Mouse (Mus musculus) erythroblast, embryonic 14.5 days (primary cell): Measurements from ENCODE around the gene Mcoln2.

Experiments used
- GATA1 ChIP-seq: IDR thresholded peaks from 2 replicates; pipeline ENCODE4 v1.6.1; 2012; ENCODE audit warnings: low read length, inconsistent platforms, mixed read lengths
- TAL1 ChIP-seq: IDR thresholded peaks from 3 replicates; pipeline ENCODE4 v1.6.1; 2012; ENCODE audit warnings: low read length, inconsistent platforms, mixed read lengths

GRCm38 (mm10) chr3:146159360-146159759, 9.7 kb downstream of the Mcoln2 start:
- no peak for TF ChIP-seq GATA1
- TF ChIP-seq TAL1 = no peak
